Mouse (Mus musculus): Measurements from ENCODE around the gene Gpbar1.

GRCm38 (mm10) chr1:74316114-74316827, 37.9 kb downstream of the Gpbar1 start:
- TF ChIP-seq CTCF (IDR thresholded peaks at IDR 0.05; ENCODE audit: control insufficient read depth, insufficient read depth, insufficient replicate concordance, low read depth, low read length): no peak
- TF ChIP-seq POLR2A (IDR thresholded peaks at IDR 0.05; ENCODE audit: control insufficient read depth, low read depth, low read length): no peak

Data from testis, adult 2 months (tissue).